Mouse (Mus musculus) urinary bladder, postnatal 14 days (tissue): ENCODE measurements around the gene Gm5431.
"Not testable (repeated sequence)": the region's sequence is repeated elsewhere in the genome, so short reads cannot be mapped to it uniquely, and the experiment has no call there.

Experiments
- DNase-seq: peaks from one replicate; pipeline ENCODE4 v3.0.0; 2021; ENCODE audit warnings: low spot score

The Gm5431 gene

DNA sequence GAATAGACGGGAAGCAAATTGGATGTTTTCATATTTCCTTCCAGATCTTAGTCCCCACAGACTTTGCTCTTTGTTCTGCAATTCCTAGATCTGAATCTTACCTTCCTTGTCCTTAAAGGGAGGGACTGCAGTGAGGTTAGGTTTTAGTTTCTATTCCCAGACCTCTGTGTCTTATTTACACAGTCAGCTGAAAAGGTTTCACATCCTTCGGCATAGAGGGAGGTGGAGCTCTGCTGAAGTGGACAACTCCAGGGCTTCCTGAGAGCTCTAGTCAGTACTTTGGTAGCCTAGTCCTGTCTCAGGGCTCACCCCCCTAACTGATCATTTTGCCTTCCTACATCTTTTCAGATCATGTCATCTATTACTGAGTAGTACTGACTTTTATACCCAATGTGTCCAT lies at the start of gene Gm5431:
Gene Gm5431 (minus strand): TSS at position 194 of the 400 bp plus-strand sequence.
- DNase-seq = no peak

DNA sequence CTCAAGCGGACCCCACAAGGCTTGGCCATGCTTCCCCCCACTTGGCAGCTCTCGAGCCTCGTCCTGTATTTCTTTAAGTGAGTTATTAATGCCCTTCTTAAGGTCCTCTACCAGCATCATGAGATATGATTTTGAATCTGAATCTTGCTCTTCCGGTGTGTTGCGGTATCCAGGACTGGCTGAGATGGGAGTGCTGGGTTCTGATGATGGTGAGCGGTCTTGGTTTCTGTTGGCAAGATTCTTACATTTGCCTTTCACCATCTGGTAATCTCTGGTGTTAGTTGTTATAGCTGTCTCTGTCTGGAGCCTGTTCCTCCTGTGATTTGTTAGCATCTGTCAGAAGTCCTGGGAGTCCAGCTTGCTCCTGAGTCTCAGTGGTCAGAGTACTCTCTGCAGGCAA lies 44.1 kb upstream of the Gm5431 start, which contains the start of gene Psme2b:
Gene Psme2b (minus strand): TSS at position 101 of the 400 bp plus-strand sequence.
- DNase-seq = not testable (repeated sequence)

GRCm38 (mm10) chr11:48939286-48939685 lies 37.3 kb upstream of the Gm5431 start:
- not testable (repeated sequence) for DNase-seq

DNA sequence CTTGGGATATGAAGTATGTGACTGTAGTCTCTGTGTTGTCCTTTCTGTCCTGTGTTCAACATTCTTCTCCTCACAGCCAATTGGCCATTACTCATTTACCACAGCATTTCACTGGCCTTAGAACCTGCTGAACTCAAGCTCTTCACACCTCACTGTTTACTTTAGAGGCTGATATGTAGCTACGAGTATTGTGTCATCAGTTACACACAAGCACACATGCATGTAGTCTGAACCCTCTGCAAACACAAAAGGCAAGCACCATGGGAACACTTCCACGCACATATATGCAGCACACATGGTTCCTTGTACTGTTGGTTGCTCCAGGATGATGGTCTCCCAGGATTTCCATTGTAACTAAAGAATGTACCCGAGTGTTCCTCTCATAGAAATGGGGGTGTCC lies 33.3 kb upstream of the Gm5431 start:
- not testable (repeated sequence) for DNase-seq

DNA sequence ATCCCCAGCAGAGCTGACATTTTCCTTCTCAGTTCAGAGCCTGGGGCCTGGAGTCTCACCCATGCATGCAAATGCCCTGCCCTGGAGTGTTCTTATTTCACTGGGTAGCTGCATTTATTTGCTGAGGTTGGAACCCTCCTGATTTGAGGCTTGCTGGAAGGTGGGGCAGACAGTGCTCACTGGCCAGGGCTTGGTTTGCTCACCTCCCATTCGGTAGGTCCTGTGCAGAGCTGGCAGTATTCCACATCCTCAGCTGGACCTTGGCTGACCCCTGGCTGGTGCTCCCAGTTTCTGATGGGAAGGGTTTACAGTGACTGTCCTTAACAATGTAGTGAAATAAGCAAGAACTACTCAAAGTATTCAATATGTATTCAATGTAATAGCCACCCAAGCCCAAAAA lies 31.9 kb upstream of the Gm5431 start:
- not testable (repeated sequence) for DNase-seq

- not testable (repeated sequence) for DNase-seq
These were observed 31.4 kb upstream of the Gm5431 start for GRCm38 (mm10) chr11:48933422-48933821.

DNA sequence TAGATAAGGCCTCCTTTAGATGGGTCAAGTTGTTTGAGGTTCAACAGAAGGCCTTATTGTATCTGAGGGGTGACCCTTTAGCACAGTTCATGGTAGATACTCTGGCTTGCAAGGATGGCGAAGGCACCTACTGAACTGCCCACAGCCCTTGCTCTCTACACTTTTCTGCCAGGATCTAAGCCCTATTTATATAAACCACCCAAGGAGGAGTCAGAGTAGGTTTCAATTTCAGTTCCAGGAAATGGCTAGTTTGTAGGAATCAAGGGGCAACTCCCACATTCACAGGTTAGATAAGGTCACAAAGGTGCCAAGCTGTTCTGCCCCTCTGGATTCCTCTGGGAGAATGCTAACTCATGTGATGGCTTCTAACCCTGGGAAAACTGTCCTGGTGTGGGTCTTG lies 26.1 kb upstream of the Gm5431 start:
- DNase-seq = not testable (repeated sequence)

DNA sequence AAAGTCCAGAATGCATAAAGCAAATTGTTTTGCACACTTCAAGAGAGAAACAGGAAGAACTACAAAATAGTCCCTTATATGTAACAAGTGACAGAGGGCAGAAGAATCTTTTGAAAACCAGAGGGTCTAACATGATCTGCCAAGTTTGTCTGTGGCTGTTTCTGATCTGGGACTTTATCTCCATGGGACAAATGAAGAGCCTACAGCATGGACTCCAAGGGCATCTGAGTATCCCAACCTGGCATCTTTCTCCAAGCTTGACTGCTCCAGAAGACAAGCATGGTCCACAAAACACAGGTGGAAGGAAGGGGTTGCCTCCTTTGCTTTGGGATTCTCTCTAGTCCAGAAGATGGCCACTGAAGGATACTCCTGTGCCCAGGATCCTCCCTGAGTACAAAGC lies 24.4 kb upstream of the Gm5431 start:
- not testable (repeated sequence) for DNase-seq

GRCm38 (mm10) chr11:48923818-48924217 lies 21.8 kb upstream of the Gm5431 start:
- not testable (repeated sequence) for DNase-seq

DNA sequence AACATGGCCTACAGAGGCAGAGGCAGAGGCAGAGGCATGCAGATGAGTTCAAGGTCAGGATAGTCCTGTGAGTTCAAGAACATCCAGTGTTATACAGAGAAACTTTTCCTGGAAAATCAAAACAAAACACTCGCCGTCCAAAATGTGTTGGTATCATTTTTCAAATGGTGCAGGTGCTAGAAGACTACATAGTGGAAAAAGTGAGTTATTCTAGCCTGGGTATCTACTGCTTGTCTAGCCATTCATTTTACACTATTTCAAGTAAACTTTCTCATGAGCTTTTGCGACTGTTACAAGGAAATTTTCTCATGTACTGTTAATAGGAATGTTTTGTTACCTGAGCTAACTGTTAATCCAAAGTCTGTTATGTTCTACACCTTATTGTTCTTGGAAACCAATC lies 16.4 kb upstream of the Gm5431 start:
- DNase-seq = no peak

DNA sequence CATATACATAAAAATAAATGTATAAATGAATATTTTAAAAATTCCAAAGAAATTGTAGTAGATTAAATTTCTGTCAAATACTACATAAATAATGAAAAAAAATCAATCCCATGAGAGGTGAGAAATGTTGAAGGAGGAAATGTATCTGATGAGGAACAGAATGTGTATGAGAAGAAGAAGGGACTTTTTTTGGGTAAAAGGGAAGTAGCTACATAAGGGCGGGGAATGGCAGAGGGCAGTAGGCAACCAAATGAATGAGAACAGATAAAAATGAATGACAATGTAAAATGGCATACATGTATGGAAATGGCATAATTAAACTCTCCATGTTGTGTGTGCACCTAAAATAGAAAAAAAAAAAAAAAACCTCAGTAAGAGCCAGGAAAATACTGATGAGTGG lies 11.6 kb upstream of the Gm5431 start:
- DNase-seq = no peak

DNA sequence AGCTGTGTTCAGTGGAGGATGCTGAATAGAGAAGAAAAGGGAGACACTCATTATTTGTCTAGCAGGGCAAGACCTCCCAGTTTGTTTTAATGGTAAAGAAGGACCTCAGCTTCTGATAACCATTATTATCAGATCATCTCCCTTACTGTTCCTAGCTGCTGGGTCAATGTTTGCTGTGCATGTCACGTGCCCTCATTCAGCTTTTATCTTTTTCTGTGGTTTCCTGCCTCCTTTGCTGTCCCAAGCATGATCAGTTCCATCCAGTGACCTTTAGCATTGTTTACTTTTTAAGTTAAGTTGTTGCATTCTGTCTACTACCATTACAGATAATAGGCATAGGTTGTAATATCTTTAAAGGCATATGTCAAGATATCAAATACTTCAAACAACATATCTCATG lies 6.4 kb upstream of the Gm5431 start:
- DNase-seq = no peak

DNA sequence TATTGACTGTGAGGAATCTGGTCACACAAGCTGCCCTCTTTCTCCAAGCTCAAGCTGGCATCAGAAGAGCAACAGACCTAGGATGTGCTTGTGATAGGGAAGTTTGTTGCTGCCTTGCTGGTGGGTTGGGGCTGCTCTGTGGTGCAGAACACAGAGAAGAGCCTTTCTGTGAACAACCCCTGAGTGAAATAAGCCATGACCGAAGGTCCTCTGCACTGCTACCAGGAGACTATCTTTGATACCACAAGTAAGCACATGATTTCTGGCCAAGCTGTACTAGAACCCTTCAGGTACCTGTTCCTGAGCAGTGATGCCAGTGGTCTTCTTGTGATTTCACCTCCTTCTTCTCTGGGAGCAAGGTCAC lies 465 bp downstream of the Gm5431 start:
- not testable (repeated sequence) for DNase-seq

DNA sequence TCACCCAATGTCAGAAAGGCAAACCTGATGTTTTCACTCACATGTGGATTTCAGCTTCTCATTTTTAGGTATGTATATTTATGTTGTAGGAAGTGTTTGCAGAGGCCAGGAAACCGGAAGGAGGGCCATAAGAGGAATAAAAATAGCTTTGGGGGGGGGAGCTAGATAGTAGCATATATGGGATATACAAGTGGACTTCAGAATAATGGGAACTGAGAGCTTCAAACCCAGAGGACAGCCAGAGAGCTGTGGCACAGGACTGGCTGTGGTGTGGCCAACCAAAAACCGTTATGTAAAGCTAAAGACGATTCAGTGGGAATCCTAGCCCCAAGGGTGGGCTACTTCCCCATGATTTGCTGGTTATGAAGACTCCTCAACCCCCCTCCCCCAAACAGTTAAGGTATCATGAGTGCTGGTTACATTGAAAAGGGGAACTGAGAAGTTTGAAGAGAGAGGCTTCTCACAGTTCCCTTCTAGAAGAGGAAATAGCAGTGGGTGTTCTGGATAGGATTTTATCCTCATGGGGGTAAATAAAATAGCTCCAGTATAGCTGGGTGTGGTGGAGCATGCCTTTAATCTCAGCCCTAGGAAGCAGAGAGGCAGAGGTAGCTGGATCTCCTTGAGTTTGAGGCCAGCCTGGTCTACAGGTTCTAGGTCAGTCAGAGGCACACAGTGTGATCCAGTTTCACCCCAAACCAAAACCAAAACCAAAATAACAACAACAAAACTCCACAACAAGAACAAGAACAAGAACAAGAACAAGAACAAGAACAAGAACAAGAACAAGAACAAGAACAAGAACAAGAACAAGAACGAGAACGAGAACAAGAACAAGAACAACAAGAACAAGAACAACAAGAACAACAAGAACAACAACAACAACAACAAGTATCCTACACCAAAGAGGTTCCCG lies 1.1 kb downstream of the Gm5431 start:
- DNase-seq = not testable (repeated sequence)

DNA sequence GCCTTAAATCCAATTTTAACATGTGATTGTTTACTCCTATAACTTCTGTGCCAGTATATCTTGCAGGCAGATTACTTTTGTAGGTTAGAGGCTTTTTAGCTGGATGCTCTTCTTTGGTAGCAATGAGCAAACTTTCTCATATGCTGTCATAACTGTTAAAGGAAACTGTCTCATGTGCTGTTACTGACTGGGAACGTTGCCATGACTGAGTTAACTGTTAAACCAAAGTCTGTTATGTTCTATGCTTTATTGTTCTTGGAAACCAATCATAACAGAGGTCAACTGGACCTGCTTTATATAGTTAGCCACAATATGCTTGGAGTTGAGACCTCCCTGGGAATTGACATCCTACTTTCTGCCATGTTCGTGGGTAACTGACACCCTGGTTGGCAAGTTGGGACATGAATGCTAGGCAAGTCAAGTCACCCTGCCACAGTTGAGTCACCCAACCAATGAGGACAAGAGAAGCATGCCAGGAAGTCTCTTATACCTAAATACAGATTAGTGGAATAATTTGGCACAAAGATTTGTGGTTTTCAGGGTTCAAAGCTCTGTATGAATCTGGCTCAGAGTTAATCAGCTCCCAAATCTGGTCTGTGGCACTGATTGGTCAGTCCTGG lies 3.1 kb downstream of the Gm5431 start:
- no peak for DNase-seq

GRCm38 (mm10) chr11:48876680-48877079 lies 25.3 kb downstream of the Gm5431 start:
- DNase-seq = no peak

DNA sequence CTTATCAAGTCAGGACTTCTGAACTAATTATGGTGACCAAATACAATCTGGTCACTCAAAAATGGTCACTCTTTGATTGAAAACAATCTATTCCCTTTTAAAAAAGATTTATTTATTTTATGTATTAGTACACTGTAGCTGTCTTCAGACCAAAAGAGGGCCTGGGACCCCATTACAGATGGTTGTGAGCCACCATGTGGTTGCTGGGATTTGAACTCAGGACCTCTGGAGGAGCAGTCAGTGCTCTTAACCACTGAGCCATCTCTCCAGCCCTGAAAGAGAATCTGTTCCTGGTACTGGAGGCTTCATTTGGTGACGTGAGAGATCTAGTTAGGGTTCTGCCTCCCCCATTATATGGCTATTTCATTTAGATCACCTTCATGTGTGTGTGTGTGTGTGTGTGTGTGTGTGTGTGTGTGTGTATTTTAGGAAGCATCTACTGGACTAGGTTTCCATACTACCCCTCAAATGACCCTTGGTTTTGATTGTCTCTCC lies 26.6 kb downstream of the Gm5431 start:
- DNase-seq = not testable (repeated sequence)

DNA sequence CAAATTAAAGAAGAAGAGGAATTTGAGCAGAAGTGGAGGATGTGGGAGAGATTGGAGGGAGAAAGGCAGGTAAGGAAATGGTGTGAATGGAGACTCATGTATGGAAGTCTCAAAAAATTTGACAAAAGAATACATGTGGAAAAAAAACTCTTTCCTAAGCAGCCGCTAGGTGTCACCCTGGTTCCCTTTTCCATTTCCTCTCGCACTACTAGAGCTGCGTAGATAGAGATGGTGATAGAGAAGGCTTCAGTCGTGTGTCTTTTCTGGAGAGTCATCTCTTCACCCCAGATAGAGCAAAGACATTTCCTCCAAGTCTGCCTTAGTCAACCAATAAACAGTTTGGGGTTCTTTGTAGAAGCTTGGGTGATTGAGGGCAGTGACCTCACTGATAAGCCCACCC lies 27.5 kb downstream of the Gm5431 start:
- peak; percentile 56 for DNase-seq

DNA sequence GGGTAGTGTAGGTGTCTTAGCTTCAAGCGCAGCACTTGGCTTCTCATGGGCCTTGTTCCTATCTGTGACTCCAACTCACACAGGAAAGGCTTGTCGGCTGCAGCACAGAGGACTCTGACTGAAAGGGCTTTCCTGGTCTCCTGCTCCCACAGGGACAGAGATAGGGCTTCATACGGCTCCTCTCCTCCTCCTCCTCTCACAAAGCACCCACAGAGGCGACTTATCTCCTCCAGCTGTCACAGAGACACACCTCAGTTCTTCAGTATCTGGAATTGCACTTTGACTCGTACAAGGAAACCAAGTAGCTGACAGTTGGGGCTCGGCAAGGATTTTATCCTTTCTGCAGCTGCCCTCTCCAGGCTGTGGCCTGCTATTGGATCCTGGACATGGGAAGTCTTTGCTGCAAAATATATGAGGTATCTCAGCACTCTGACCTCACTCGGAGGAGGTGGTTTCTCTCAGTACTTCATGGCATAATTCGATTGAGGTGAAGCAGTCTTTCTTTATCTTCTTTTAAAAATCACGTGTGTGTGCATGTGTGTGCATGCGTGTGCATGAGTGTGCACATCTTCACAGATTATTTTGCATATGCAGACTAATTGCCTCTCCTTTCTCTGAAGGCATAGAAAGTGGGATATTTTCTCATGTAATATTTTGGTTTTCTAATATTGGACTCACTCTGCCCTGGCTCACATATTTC lies 28.3 kb downstream of the Gm5431 start:
- no peak for DNase-seq

DNA sequence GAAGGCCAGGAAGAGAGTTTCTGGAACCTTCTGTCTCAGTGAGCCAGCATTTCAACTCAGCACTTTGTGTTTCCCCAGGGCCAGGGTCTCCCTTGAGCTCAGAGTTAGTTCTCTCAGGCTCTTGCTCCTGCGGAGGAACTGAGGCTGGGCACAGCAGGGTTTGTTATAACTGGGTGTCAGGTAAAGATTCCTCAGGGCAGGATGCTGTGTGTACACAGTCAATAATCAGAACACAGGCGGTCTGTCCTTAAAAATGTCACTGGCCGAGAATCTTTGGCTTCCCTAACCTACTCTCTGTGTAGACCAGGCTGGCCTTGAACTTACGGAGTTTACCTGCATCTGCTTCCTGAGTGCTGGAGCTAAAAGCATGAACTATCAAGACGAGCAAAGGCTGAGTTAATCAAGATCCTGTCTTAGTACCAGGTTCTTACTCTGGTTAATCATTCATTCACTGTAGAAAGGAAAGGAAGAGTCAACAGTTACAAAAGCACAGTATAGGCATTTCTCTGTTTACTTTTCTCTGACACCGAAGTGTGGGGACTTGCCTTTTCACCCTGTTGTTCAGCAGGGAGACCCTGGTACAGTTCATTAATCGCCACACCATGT lies 29.2 kb downstream of the Gm5431 start:
- no peak for DNase-seq

GRCm38 (mm10) chr11:48871817-48872541 lies 30.0 kb downstream of the Gm5431 start:
- DNase-seq = peak; percentile 19
